Mouse (Mus musculus): ENCODE data around the gene Smad3. TPM values are rescaled to one million over a fixed set of nuclear protein-coding genes. Genes with fewer than 3 reads are reported as not detected.

Gene Smad3
- polyA plus RNA-seq, 1 experiment: 30.2 TPM

- no peak for TF ChIP-seq POLR2A (IDR thresholded peaks at IDR 0.05; ENCODE audit: low read depth, low read length)
- no peak for TF ChIP-seq CTCF (IDR thresholded peaks at IDR 0.05; ENCODE audit: extremely low read depth, insufficient read depth, insufficient read length, insufficient replicate concordance)
- DNase-seq (ENCODE audit: low read depth in 1 of 2, low spot score in 2 of 2): no peak
- no peaks in the 10 kb centered on the region for H3K36me3 ChIP-seq (ENCODE audit: control insufficient read depth, insufficient read depth, low read length)
- WGBS: 96% methylated on average over 3 of the region's 3 CpGs
- H3K27me3 ChIP-seq (ENCODE audit: control insufficient read depth, insufficient read depth, low read length): no peaks in the 10 kb centered on the region
- no peak overlapping the region for H3K4me3 ChIP-seq (ENCODE audit: extremely low read depth, insufficient read depth, insufficient read length)
- H3K4me1 ChIP-seq (ENCODE audit: control insufficient read depth, insufficient read depth, insufficient read length): peaks cover 25% of the 10 kb centered on the region
- H3K27ac ChIP-seq (ENCODE audit: insufficient read depth, low read length): no peak overlapping the region
Observed at GRCm38 (mm10) chr9:63746980-63747379, 10.8 kb downstream of the Smad3 start.

GRCm38 (mm10) chr9:63745821-63746632 lies 11.8 kb downstream of the Smad3 start:
- Histone ChIP-seq H3K27me3 (ENCODE audit: control insufficient read depth, insufficient read depth, low read length) (no peaks in the 10 kb centered on the region), H3K36me3 (ENCODE audit: control insufficient read depth, insufficient read depth, low read length) (no peaks in the 10 kb centered on the region), H3K27ac (ENCODE audit: insufficient read depth, low read length) (no peak overlapping the region), H3K4me3 (ENCODE audit: extremely low read depth, insufficient read depth, insufficient read length) (no peak overlapping the region), H3K4me1 (ENCODE audit: control insufficient read depth, insufficient read depth, insufficient read length) (peaks cover 33% of the 10 kb centered on the region)
- 90% methylated on average over 19 of the region's 19 CpGs for WGBS
- no peak for DNase-seq (ENCODE audit: low read depth in 1 of 2, low spot score in 2 of 2)
- no peak for TF ChIP-seq CTCF (IDR thresholded peaks at IDR 0.05; ENCODE audit: extremely low read depth, insufficient read depth, insufficient read length, insufficient replicate concordance)
- TF ChIP-seq POLR2A (IDR thresholded peaks at IDR 0.05; ENCODE audit: low read depth, low read length): no peak

- Histone ChIP-seq H3K36me3 (ENCODE audit: control insufficient read depth, insufficient read depth, low read length) (no peaks in the 10 kb centered on the region), H3K27ac (ENCODE audit: insufficient read depth, low read length) (no peak overlapping the region), H3K27me3 (ENCODE audit: control insufficient read depth, insufficient read depth, low read length) (no peaks in the 10 kb centered on the region), H3K4me1 (ENCODE audit: control insufficient read depth, insufficient read depth, insufficient read length) (peaks cover 46% of the 10 kb centered on the region), H3K4me3 (ENCODE audit: extremely low read depth, insufficient read depth, insufficient read length) (no peak overlapping the region)
- no peak for DNase-seq (ENCODE audit: low read depth in 1 of 2, low spot score in 2 of 2)
- TF ChIP-seq CTCF (IDR thresholded peaks at IDR 0.05; ENCODE audit: extremely low read depth, insufficient read depth, insufficient read length, insufficient replicate concordance) (no peak), POLR2A (IDR thresholded peaks at IDR 0.05; ENCODE audit: low read depth, low read length) (no peak)
- WGBS: 86% methylated on average over 5 of the region's 5 CpGs
Observed at GRCm38 (mm10) chr9:63744595-63744994, 13.2 kb downstream of the Smad3 start.

GRCm38 (mm10) chr9:63743775-63744174 lies 14.0 kb downstream of the Smad3 start:
- no peak for DNase-seq (ENCODE audit: low read depth in 1 of 2, low spot score in 2 of 2)
- H3K36me3 ChIP-seq (ENCODE audit: control insufficient read depth, insufficient read depth, low read length): no peaks in the 10 kb centered on the region
- no peak overlapping the region for H3K4me3 ChIP-seq (ENCODE audit: extremely low read depth, insufficient read depth, insufficient read length)
- peaks cover 46% of the 10 kb centered on the region; the same call in 1 of the 2 replicates for H3K4me1 ChIP-seq (ENCODE audit: control insufficient read depth, insufficient read depth, insufficient read length)
- no peaks in the 10 kb centered on the region for H3K27me3 ChIP-seq (ENCODE audit: control insufficient read depth, insufficient read depth, low read length)
- 90% methylated on average over 11 of the region's 11 CpGs for WGBS
- TF ChIP-seq POLR2A (IDR thresholded peaks at IDR 0.05; ENCODE audit: low read depth, low read length) (no peak), CTCF (IDR thresholded peaks at IDR 0.05; ENCODE audit: extremely low read depth, insufficient read depth, insufficient read length, insufficient replicate concordance) (no peak)
- no peak overlapping the region for H3K27ac ChIP-seq (ENCODE audit: insufficient read depth, low read length)

- TF ChIP-seq CTCF (IDR thresholded peaks at IDR 0.05; ENCODE audit: extremely low read depth, insufficient read depth, insufficient read length, insufficient replicate concordance) (no peak), POLR2A (IDR thresholded peaks at IDR 0.05; ENCODE audit: low read depth, low read length) (no peak)
- Histone ChIP-seq H3K27me3 (ENCODE audit: control insufficient read depth, insufficient read depth, low read length) (no peaks in the 10 kb centered on the region), H3K4me1 (ENCODE audit: control insufficient read depth, insufficient read depth, insufficient read length) (peaks cover 48% of the 10 kb centered on the region; the same call in 1 of the 2 replicates), H3K27ac (ENCODE audit: insufficient read depth, low read length) (no peak overlapping the region), H3K36me3 (ENCODE audit: control insufficient read depth, insufficient read depth, low read length) (no peaks in the 10 kb centered on the region), H3K4me3 (ENCODE audit: extremely low read depth, insufficient read depth, insufficient read length) (no peak overlapping the region)
- DNase-seq (ENCODE audit: low read depth in 1 of 2, low spot score in 2 of 2): no peak
- 84% methylated on average over 13 of the region's 13 CpGs for WGBS
Observed at GRCm38 (mm10) chr9:63742887-63743660, 14.7 kb downstream of the Smad3 start.

- 30% methylated on average over 3 of the region's 3 CpGs for WGBS
- Histone ChIP-seq H3K27ac (ENCODE audit: insufficient read depth, low read length) (no peak overlapping the region), H3K27me3 (ENCODE audit: control insufficient read depth, insufficient read depth, low read length) (no peaks in the 10 kb centered on the region), H3K4me3 (ENCODE audit: extremely low read depth, insufficient read depth, insufficient read length) (no peak overlapping the region), H3K36me3 (ENCODE audit: control insufficient read depth, insufficient read depth, low read length) (no peaks in the 10 kb centered on the region), H3K4me1 (ENCODE audit: control insufficient read depth, insufficient read depth, insufficient read length) (peaks cover 55% of the 10 kb centered on the region; the same call in 1 of the 2 replicates)
- no peak for TF ChIP-seq POLR2A (IDR thresholded peaks at IDR 0.05; ENCODE audit: low read depth, low read length)
- no peak for TF ChIP-seq CTCF (IDR thresholded peaks at IDR 0.05; ENCODE audit: extremely low read depth, insufficient read depth, insufficient read length, insufficient replicate concordance)
- no peak for DNase-seq (ENCODE audit: low read depth in 1 of 2, low spot score in 2 of 2)
Observed at GRCm38 (mm10) chr9:63742318-63742717, 15.5 kb downstream of the Smad3 start.

Measured in spleen, adult 2 months (tissue).